Mouse (Mus musculus) hindbrain, embryonic 11.5 days (tissue): ENCODE measurements around the gene Helz. TPM values are rescaled to one million over a fixed set of nuclear protein-coding genes. Genes with fewer than 3 reads are reported as not detected.

ENCODE experiments used
- ATAC-seq: fragments of 200-750 bp; cut with Nextera tagmentation; 2 replicates; pipeline ENCODE4 v1.8.0; 2017; ENCODE audit warnings: mild to moderate bottlenecking, moderate TSS enrichment, moderate library complexity; ENCODE audit not compliant: low FRiP score
- DNase-seq: peaks from one replicate; pipeline ENCODE4 v3.0.0-alpha.2; 2015; ENCODE audit warnings: low spot score
- H3K27ac ChIP-seq: fragments of 300-500 bp; sonication (generic); 2 replicates; pipeline ENCODE4 v1.5.1; 2014; ENCODE audit warnings: mild to moderate bottlenecking, low read depth, low read length
- H3K27me3 ChIP-seq: fragments of 300-500 bp; sonication (generic); 2 replicates; pipeline ENCODE4 v1.6.1; 2014; ENCODE audit warnings: mild to moderate bottlenecking, low read length, moderate library complexity, mixed read lengths; ENCODE audit not compliant: control insufficient read depth, insufficient read depth
- H3K36me3 ChIP-seq: fragments of 300-500 bp; sonication (generic); 2 replicates; pipeline ENCODE4 v1.6.1; 2014; ENCODE audit warnings: mild to moderate bottlenecking, low read length, moderate library complexity, mixed read lengths; ENCODE audit not compliant: control insufficient read depth, insufficient read depth
- H3K4me1 ChIP-seq: fragments of 300-500 bp; sonication (generic); replicated peaks from 2 replicates; pipeline ENCODE4 v1.6.1; 2014; ENCODE audit warnings: low read length, mixed read lengths; ENCODE audit not compliant: control insufficient read depth, insufficient read depth
- H3K4me2 ChIP-seq: fragments of 300-500 bp; sonication (generic); replicated peaks from 2 replicates; pipeline ENCODE4 v1.6.1; 2014; ENCODE audit warnings: mild to moderate bottlenecking, low read depth, low read length
- H3K4me3 ChIP-seq: fragments of 300-500 bp; sonication (generic); 2 replicates; pipeline ENCODE4 v1.5.1; 2014; ENCODE audit warnings: low read depth, low read length
- H3K9ac ChIP-seq: fragments of 300-500 bp; sonication (generic); 2 replicates; pipeline ENCODE4 v1.6.1; 2014; ENCODE audit warnings: low read depth, low read length
- H3K9me3 ChIP-seq: fragments of 300-500 bp; sonication (generic); 2 replicates; pipeline ENCODE4 v1.6.1; 2016; ENCODE audit warnings: low read length; ENCODE audit not compliant: control insufficient read depth
- WGBS: fragments of 180-500 bp; shearing (Covaris S2); extraction: QIAGEN DNeasy Blood & Tissue Kit; methylation state at CpG from one replicate; pipeline ENCODE4 v1.1.7; 2014; 5-methylcytosine and 5-hydroxymethylcytosine counted together
- polyA plus RNA-seq: library from polyadenylated mRNA; unstranded; fragments of >200 nt; fragmentation: Nextera tagmentation; extraction: Ambion mirVana; gene quantifications from 2 replicates; pipeline ENCODE4 v1.2.1, GENCODE M21; 2014

Helz gene
- polyA plus RNA-seq, 1 experiment from 2014 or later = 22.6 TPM

GRCm38 (mm10) chr11:107516387-107516786, 31.3 kb upstream of the Helz start:
- ATAC-seq (no peak), DNase-seq (no peak)
- Histone ChIP-seq H3K36me3 (no peaks in the 10 kb centered on the region), H3K4me1 (no peaks in the 10 kb centered on the region), H3K27ac (no peak overlapping the region), H3K4me3 (no peak overlapping the region), H3K9ac (no peak overlapping the region), H3K27me3 (no peaks in the 10 kb centered on the region), H3K4me2 (no peak overlapping the region), H3K9me3 (no peaks in the 10 kb centered on the region)
- WGBS = 96% methylated on average over 2 of the region's 2 CpGs

- Histone ChIP-seq H3K4me2 (no peak overlapping the region), H3K27me3 (no peaks in the 10 kb centered on the region), H3K9me3 (no peaks in the 10 kb centered on the region), H3K4me1 (no peaks in the 10 kb centered on the region), H3K27ac (no peak overlapping the region), H3K4me3 (no peak overlapping the region), H3K36me3 (no peaks in the 10 kb centered on the region), H3K9ac (no peak overlapping the region)
- WGBS = 76% methylated on average over 5 of the region's 5 CpGs
- DNase-seq (no peak), ATAC-seq (no peak)
Measured at GRCm38 (mm10) chr11:107518645-107519429, 28.9 kb upstream of the Helz start.

DNA sequence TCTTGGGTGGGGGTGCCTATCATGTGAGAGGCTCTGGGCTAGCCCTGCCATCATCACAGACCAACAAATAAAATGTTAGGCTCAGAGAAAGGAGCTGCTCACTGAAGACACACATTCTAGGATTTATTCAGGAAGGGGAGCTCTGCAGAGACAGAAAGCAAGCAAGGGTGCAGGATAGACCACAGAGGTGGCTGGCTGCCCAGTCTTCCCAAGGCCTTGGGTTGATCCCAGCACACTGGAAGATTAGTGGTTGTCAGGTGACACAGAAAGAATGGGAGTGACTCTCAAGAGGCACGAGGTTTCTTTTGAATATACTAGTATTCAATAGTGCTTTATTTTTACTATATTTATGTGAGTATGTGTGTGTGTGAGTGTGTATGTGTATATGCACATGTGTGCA, 26.6 kb upstream of the Helz start:
- Histone ChIP-seq H3K36me3 (no peaks in the 10 kb centered on the region), H3K27ac (no peak overlapping the region), H3K4me3 (no peak overlapping the region), H3K9me3 (no peaks in the 10 kb centered on the region), H3K4me2 (no peak overlapping the region), H3K4me1 (no peaks in the 10 kb centered on the region), H3K27me3 (no peaks in the 10 kb centered on the region), H3K9ac (no peak overlapping the region)
- no peak for ATAC-seq
- DNase-seq = no peak
- 88% methylated on average over 1 of the region's 1 CpGs for WGBS

DNA sequence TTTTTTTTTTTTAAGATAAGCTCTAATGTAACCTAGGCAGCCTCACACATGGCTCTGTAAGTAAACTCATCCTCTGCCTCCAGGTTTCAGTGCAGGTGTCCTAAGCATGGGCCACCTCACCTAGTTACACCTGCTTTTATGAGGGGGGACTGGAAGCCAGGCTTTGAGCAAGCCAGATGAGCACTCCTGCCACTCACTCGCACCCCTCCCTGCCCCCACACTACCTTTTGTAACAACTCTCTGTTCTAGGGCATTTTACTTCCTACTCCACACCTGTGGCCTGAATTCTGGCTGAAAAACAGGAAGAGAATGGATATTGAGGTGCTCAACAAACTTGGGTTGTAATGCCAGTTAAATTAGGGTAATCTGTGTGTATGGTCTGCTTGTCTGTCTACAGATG, 22.8 kb upstream of the Helz start:
- Histone ChIP-seq H3K9ac (no peak overlapping the region), H3K4me3 (no peak overlapping the region), H3K36me3 (no peaks in the 10 kb centered on the region), H3K9me3 (no peaks in the 10 kb centered on the region), H3K27ac (no peak overlapping the region), H3K4me1 (no peaks in the 10 kb centered on the region), H3K27me3 (no peaks in the 10 kb centered on the region), H3K4me2 (no peak overlapping the region)
- DNase-seq (no peak), ATAC-seq (no peak)
- 74% methylated on average over 1 of the region's 1 CpGs for WGBS

GRCm38 (mm10) chr11:107527632-107528031, 20.1 kb upstream of the Helz start:
- H3K36me3 ChIP-seq = no peaks in the 10 kb centered on the region
- no peak overlapping the region for H3K27ac ChIP-seq
- no peak overlapping the region for H3K4me2 ChIP-seq
- no peaks in the 10 kb centered on the region for H3K9me3 ChIP-seq
- H3K4me3 ChIP-seq = no peak overlapping the region
- WGBS = 35% methylated on average over 3 of the region's 3 CpGs
- no peaks in the 10 kb centered on the region for H3K27me3 ChIP-seq
- no peaks in the 10 kb centered on the region for H3K4me1 ChIP-seq
- no peak overlapping the region for H3K9ac ChIP-seq
- ATAC-seq (no peak), DNase-seq (no peak)

DNA sequence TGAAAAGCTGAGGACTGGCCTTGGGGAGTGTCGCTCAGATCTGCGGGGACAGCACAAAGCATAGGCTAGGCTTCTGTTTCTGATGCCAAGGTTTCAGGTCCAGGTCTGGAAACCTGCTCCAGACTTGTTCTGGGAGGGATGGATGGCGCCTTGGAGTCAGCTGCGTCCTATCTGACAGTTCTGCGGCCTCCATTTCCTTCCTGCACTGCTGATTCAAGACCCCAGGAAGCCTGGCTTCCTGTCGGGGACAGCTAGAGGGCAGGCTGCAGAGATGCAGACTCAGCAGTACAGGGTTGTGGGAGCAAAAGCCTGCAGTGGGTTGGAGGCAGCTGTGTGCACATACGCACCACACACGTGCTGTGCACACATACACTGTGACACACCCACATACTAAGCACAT, 18.4 kb upstream of the Helz start:
- Histone ChIP-seq H3K27me3 (no peaks in the 10 kb centered on the region), H3K36me3 (no peaks in the 10 kb centered on the region), H3K9me3 (no peaks in the 10 kb centered on the region), H3K4me3 (no peak overlapping the region), H3K9ac (no peak overlapping the region), H3K27ac (no peak overlapping the region), H3K4me1 (no peaks in the 10 kb centered on the region), H3K4me2 (no peak overlapping the region)
- WGBS = 49% methylated on average over 8 of the region's 8 CpGs
- ATAC-seq = no peak
- no peak for DNase-seq

DNA sequence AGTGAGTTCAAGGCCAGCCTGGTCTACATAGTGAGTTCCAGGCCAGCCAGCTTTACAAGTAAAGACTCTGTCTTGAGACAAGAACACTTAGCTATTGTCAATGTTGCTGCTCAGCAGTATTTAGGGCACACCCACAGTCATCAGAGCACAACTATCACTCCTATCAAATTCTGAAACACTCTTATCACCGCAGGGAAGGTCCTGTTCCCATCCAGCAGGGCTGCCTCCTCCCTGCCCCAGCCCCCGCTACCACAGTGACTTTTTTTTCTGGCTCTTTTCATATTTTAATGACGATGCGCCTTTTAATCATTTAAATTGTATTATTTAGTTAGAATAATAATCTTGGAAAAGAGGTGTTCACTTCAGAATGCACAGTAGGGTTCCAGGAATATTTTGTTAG, 16.3 kb upstream of the Helz start:
- H3K4me2 ChIP-seq = no peak overlapping the region

GRCm38 (mm10) chr11:107532271-107532670, 15.5 kb upstream of the Helz start:
- no peak overlapping the region for H3K9ac ChIP-seq
- H3K36me3 ChIP-seq = no peaks in the 10 kb centered on the region
- no peak overlapping the region for H3K4me3 ChIP-seq
- H3K4me1 ChIP-seq = no peaks in the 10 kb centered on the region
- H3K4me2 ChIP-seq = no peak overlapping the region
- WGBS = 64% methylated on average over 5 of the region's 5 CpGs
- ATAC-seq (no peak), DNase-seq (no peak)
- no peaks in the 10 kb centered on the region for H3K9me3 ChIP-seq
- H3K27me3 ChIP-seq = no peaks in the 10 kb centered on the region
- no peak overlapping the region for H3K27ac ChIP-seq

More for the DNA sequence above, 16.3 kb upstream of the Helz start:
- Histone ChIP-seq H3K4me3 (no peak overlapping the region), H3K9me3 (no peaks in the 10 kb centered on the region), H3K27me3 (no peaks in the 10 kb centered on the region), H3K4me1 (no peaks in the 10 kb centered on the region), H3K27ac (no peak overlapping the region), H3K9ac (no peak overlapping the region), H3K36me3 (no peaks in the 10 kb centered on the region)
- ATAC-seq (no peak), DNase-seq (no peak)
- 75% methylated on average over 4 of the region's 4 CpGs for WGBS

DNA sequence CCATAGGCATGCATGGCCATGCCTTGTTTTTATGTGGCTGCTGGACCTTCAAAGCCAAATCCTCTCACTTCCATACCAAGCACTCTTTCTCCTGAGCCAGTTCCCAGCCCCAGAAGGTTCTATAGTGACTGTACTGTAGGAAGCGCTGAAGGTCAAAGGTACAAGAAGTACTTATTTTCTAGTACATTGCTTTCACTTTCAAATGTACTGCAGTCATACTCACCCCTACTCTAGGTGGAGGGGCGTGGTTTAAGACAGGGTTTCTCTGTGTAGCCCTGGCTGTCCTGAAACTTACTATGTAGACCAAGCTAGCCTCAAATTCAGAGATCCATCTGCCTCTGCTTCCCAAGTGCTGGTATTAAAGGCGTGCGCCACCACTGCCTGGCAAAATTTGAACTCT, 8.7 kb upstream of the Helz start:
- no peak overlapping the region for H3K27ac ChIP-seq
- no peak for ATAC-seq
- H3K27me3 ChIP-seq = no peaks in the 10 kb centered on the region
- no peaks in the 10 kb centered on the region for H3K9me3 ChIP-seq
- H3K4me3 ChIP-seq = no peak overlapping the region
- 92% methylated on average over 4 of the region's 4 CpGs for WGBS
- DNase-seq = no peak
- no peak overlapping the region for H3K4me2 ChIP-seq
- no peaks in the 10 kb centered on the region for H3K4me1 ChIP-seq
- H3K9ac ChIP-seq = no peak overlapping the region
- no peaks in the 10 kb centered on the region for H3K36me3 ChIP-seq
